Mouse (Mus musculus): ENCODE measurements around the gene Hadha.

The Hadha gene

DNA sequence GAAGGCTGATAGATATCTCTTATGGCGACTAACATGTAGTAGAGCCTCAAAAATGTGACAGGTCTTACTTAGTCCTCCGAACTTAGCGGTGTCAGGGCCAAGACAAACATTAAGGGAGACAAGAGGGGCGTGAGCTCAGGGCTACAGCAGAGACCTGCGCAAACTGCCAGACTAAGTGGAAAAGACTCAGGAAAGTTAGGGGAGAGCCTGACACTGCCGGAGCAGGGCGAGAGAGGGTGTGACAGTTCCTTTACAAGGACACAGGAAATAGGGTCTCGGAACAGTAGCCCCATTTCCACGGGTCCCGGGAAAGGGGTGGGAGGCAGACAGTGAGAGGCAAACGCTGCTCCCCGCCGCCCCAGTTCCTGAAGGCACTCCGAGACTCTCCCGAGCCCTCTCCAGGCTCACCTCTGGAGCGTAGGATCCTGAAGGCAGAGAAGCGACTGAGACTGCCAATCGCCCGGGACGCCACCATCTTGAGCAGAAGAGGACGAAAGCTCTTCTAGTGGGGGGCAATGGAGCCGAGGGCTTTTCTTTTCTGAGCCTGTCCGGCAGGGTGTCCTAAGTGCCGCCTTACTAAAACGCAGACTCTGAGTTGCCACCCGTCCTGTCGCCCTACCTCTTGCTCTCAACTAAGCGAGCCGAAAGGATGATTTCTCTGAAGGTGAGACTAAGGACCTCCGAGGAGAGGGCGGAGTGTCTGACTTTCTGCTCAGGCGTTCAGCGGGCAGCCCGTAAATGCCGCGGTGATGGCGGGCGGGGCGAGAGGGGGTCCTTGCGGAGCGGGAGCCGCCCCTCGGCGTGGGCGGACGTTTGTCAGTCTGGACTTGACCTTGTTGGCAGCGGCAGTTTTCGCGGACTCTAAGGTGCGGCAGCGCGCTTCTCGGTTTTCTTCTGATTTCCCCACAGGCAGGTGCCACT, at the start of gene Hadha, which contains the start of gene Hadhb:
TSS of gene Hadha (minus strand) at position 689 of the 921 bp plus-strand sequence.
TSS of gene Hadhb (plus strand) at position 775 of the 921 bp plus-strand sequence.
- DNase-seq (ENCODE audit: low read depth, low spot score), result peak; percentile 96

- DNase-seq (ENCODE audit: low read depth, low spot score), result no peak
These were observed 49.5 kb upstream of the Hadha start for GRCm38 (mm10) chr5:30204441-30204840.

DNA sequence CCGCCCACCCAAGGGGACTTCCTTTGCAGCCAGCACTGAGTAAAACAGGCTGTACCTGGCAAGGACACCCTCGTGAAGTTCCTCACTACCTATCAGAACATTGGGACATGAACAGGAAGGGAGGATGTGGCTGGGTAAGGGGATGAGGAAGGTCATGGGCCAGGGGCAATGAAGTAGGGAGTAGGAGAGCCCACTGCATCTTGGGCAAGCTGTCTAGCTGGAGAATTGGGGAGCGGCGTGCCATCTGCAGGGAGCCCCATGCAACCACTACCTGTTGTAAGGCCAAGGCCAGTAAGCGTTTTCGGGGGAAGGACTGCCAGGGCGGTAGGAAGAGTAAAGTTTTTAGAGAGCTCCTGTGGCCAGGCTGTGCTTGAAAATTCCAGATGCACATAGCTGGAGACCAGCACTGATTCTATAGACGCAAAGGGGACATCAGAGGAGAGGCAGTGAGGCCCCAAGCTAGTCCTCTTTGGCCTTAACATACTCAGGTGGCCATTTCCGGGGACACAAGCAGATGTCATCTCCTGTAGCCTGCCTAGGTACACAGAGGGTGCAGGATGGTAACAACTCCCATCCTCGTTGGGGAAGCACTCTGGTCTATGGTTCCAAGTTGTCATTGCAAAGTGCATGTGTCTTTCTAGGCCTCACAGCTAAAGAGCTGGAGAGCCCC, 48.4 kb upstream of the Hadha start:
- DNase-seq (ENCODE audit: low read depth, low spot score), result no peak

DNA sequence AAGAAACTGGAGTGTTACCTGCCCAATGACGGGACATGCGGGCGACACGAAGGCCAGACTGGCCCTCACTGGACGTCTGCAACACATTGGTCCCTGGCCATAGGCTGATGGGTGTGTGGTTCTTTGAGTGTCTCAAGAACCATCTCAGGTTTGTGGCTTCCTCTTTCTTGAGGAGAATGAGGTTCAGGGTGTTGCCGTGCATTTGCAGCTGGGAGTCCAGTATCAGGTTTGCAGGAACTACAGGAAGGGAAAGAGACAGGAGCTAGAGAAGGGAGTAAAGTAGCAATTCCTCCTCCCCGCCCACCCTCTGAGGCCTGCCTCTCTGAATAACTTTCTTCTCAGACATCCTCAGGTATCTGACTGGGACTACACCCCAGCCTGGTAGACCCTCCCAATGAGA, 47.3 kb upstream of the Hadha start:
- no peak for DNase-seq (ENCODE audit: low read depth, low spot score)

DNA sequence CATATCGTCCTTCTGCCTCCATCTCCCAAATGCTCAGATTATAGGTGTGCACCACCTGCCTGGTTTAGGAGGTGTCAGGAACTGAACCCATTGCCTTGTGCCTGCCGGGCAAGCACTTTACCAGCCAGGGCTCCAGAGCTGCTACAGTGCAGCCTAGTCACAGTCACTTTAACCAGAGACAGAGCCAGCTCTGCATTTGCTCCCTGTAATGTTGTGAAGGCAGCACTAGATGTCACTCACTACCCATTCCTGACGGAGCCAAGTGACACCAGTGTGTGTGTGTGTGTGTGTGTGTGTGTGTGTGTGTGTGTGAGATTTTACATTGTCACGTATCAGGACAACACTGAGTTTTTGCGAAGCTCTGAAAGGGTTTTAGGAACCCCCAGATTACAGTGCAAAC, 46.6 kb upstream of the Hadha start:
- DNase-seq (ENCODE audit: low read depth, low spot score), result peak; percentile 86

GRCm38 (mm10) chr5:30198257-30198656, 43.3 kb upstream of the Hadha start:
- DNase-seq (ENCODE audit: low read depth, low spot score), result no peak

DNA sequence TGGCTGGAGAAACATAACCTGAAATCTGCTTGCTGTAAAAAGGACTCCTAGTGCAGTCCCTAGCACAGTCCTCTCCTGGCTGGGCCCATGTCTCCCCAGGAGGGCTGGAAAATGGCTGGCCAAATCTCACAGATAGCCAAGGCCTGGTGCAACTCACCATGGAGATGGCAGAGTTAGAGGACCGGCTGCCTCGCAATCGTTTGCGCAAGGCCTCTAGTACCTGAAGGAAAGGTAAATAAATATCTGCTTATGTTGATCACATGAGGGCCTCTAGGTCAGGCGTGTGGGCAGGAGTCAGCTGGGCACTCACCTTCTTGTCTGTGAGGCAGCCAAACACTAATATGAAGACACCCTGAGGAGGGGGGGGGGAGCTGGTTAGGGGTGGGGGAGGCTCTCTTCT, 40.4 kb upstream of the Hadha start:
- DNase-seq (ENCODE audit: low read depth, low spot score), result no peak

DNA sequence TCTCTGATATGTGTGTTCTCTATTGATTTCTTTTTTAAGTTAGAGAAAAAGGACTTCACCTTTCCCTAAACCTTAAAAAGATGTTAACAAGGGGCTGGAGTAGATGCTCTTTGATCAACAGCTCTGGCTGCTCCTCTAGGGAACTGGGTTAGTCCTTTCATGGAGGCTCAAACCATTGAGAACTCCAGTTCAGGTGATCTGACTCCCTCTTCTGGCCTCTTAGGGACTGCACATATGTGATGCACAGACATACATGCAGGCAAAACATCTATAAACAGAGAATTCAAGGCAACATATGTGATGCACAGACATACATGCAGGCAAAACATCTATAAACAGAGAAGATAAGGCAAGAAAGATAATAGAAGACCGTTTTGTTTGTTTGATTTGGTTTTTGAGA, 37.5 kb upstream of the Hadha start:
- no peak for DNase-seq (ENCODE audit: low read depth, low spot score)

DNA sequence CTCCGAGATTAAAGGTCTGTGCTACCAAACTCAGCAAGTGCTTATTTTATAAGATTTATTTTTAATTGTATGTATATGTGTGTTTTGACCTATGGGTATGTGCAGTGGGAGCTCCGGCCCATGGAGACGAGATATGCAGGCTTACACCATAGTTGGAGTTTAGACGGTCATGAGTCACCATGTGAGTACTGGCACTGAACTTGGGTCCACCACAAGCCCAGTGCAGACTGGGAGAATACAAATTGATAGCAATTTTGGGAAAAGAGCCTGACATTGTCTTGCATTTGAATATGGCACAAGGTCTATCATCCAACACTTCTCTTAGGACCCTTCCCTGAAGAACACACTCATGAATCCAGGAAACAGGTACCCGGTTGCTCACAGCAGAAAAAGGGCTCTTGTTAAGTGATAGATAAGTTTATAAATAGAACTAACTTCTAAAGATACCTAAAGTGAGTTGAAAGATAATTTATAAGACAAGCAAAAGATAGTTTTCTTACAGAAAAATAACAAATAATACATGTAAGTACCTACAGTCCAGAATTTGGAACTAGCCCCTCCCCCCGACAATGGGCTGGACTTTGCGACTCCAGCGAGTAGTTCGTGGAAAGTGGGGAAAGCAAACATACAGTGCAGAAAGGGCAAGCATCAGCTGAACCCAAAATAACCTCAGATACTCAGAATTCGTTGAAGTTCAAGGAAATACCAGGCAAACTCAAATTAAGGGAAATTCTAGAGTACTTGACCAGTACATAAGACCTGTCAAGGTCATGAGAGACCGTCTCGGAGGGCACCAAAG, 32.9 kb upstream of the Hadha start:
- no peak for DNase-seq (ENCODE audit: low read depth, low spot score)

GRCm38 (mm10) chr5:30175811-30176210, 20.8 kb upstream of the Hadha start:
- peak; percentile 13 for DNase-seq (ENCODE audit: low read depth, low spot score)

GRCm38 (mm10) chr5:30172931-30173692, 18.1 kb upstream of the Hadha start:
- no peak for DNase-seq (ENCODE audit: low read depth, low spot score)

DNA sequence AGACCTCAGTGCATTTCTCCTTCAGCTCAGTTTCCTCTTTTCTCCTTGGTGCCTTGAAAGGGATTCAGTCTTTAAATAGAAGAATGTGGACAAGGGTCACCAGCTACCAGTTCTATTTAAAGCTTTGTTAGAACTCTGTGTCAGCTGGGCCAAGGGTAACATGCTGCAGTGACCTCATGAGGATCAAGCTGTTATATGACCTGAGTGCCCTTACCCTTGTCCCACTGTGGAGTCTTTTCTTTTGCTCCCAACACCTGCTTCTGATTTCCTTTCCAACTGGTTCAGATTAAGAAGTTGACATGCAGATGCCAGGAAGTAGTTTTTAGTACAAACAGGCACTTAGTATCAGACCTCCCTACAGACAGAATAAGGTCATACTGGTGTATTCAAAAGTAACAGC, 17.2 kb upstream of the Hadha start:
- peak; percentile 10 for DNase-seq (ENCODE audit: low read depth, low spot score)

GRCm38 (mm10) chr5:30170303-30170940, 15.5 kb upstream of the Hadha start:
- peak; percentile 22 for DNase-seq (ENCODE audit: low read depth, low spot score)

DNA sequence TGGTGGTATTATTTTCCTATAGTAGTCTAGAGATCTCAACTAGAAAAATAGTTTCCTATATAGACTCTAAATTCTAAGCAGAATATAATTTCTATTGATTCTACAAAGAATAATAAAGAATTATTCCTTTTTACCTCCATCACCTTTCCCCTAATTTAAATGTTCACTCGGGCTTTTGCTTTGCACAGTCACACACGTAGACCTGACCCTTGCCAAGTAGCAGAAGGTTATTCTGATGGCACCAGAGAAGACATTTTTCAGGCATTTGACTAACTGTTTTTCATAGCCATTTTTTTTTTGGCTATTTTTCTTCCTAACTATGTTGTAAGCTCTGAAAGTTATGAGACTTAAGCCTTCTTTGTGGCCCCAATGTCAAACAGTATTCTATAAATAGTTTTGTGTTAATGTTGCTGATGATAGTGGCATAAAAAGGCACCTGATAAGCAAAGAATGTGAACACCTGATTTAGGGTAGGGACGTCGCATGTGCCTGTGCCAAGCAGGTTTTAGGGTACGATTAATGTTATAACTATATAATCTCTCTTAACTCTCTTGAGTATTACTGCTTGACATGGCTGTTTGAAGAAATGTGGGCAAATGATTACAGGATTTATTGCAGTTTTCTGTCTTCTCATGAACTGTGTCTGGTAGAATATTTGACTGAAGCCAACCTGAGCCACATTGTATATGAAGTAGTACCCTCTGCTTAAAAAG, 10.4 kb upstream of the Hadha start:
- no peak for DNase-seq (ENCODE audit: low read depth, low spot score)

DNA sequence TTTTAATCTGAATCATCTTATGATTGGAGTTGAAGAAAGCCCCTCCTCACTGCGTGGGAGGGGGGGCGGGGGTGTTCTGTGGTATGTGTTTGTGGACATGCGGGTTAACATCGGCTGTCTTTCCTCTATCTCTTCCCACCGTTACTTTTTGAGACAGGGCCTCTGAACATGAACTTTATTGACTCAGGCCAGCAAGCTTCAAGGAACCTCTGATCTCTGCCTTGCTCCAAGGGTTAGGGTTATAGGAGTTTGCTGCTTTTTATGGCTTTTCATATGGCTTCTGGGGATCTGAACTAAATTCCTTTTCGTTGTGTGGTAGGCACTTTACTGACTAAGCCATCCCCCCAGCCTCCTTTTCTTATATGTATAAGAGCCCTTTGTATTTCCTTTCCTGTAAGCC, 7.4 kb upstream of the Hadha start:
- DNase-seq (ENCODE audit: low read depth, low spot score), result no peak

- no peak for DNase-seq (ENCODE audit: low read depth, low spot score)
These were observed 6.9 kb upstream of the Hadha start for GRCm38 (mm10) chr5:30161836-30162235.

GRCm38 (mm10) chr5:30159601-30160000, 4.6 kb upstream of the Hadha start:
- DNase-seq (ENCODE audit: low read depth, low spot score), result peak; percentile 50

DNA sequence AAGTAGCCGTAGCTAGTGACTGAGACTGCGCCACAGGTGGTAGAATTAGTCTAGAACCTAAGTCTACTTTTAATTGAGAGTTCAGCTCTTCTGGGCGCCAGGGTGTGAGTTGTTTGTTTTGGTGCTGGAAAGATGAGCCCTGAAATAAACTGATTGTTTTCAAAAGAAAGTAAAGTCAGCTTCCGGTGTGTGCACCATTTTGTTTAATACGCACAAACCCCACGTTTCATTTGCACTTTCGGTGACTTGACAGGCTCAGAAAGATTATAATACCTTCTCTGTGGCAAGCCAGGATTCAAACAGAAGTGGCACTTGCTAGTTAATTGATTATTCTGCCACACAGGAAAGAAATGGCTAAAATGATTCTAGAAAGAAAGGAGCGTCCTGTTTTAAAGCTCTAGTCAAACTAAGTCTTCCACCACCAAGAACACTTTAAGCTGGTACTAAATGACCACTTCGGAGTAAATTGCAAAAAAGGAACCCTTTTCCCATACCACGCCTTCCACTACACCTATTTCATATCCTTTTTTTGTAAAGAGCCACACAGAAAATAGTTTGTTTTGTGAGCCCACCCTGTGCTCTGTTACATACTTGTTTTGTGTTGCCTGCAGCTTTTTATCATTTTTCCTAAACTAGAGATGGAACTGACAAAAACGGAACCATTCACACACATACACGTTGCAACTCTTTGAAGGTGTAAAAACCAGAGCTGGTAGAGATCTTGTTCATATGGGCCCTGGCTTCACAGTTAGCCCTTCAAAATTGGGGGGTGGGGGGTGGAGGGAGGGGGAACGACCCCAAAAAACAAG, 1.1 kb upstream of the Hadha start:
- DNase-seq (ENCODE audit: low read depth, low spot score), result peak; percentile 33

- no peak for DNase-seq (ENCODE audit: low read depth, low spot score)
These were observed 432 bp upstream of the Hadha start for GRCm38 (mm10) chr5:30155395-30155792.
